Mouse (Mus musculus): ENCODE data around the gene Abhd14a. TPM values are rescaled to one million over a fixed set of nuclear protein-coding genes. Genes with fewer than 3 reads are reported as not detected.

The Abhd14a gene
- polyA plus RNA-seq, 1 experiment from 2014 or later = 40.5 TPM

DNA sequence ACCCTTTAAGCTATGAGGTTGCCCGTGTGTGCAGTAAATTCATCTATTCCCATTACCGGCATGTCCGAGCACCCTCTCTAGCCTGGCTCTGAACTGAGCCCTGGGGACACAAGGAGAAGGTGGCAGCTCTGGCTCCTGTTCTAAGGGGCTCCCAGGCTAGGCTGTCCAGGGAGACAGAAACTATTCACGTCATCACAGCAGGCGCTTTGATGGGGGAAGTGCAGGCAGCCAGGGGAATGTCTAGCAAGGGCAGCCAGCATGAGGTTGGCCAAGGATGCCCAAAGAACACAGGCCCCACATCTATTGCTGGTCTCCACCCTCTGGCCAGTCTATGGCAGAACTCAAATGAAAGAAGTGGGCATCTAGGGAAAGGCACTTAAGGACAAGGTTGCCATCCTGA lies 10.4 kb upstream of the Abhd14a start:
- H3K36me3 ChIP-seq (ENCODE audit: poor library complexity, severe bottlenecking) = peaks cover 54% of the 10 kb centered on the region
- H3K9me3 ChIP-seq (replicated peaks) = no peaks in the 10 kb centered on the region
- no peak for ATAC-seq
- peak overlapping the region; percentile 81; the same call in 1 of the 2 replicates for H3K4me3 ChIP-seq
- H3K9ac ChIP-seq = peak overlapping the region; percentile 97; the same call in 1 of the 2 replicates
- H3K4me1 ChIP-seq = peaks cover 68% of the 10 kb centered on the region
- peak overlapping the region; percentile 96; the same call in 1 of the 2 replicates for H3K27ac ChIP-seq
- no peaks in the 10 kb centered on the region for H3K27me3 ChIP-seq
- 51% methylated on average over 5 of the region's 5 CpGs for WGBS
- H3K4me2 ChIP-seq = peak overlapping the region; percentile 98

DNA sequence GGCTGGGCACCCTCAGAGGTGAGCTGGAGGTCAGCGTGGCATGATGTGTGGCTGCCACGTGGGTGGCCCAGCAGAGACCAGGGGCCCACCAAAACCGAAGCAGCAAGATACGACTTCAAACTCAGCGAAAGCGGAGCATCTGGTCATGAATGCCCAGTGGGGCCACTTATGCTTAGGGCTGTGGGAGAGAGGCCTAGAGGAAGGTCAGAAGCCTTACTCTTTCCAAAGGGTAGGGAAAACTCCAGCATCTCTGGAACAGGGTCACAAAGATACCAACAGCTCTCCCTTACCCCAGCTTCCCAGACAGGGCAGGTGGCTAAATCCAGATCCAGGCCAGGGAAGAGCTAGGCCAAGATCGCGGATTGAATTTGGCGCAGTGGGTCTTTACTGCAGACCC lies 9.7 kb upstream of the Abhd14a start:
- no peak for ATAC-seq
- H3K36me3 ChIP-seq (ENCODE audit: poor library complexity, severe bottlenecking) = peaks cover 47% of the 10 kb centered on the region
- H3K4me1 ChIP-seq = peaks cover 75% of the 10 kb centered on the region
- H3K9me3 ChIP-seq (replicated peaks) = no peaks in the 10 kb centered on the region
- peak overlapping the region; percentile 97 for H3K9ac ChIP-seq
- H3K27ac ChIP-seq = peak overlapping the region; percentile 96
- H3K27me3 ChIP-seq = no peaks in the 10 kb centered on the region
- WGBS = 33% methylated on average over 9 of the region's 9 CpGs
- H3K4me3 ChIP-seq = peak overlapping the region; percentile 81
- peak overlapping the region; percentile 98 for H3K4me2 ChIP-seq

DNA sequence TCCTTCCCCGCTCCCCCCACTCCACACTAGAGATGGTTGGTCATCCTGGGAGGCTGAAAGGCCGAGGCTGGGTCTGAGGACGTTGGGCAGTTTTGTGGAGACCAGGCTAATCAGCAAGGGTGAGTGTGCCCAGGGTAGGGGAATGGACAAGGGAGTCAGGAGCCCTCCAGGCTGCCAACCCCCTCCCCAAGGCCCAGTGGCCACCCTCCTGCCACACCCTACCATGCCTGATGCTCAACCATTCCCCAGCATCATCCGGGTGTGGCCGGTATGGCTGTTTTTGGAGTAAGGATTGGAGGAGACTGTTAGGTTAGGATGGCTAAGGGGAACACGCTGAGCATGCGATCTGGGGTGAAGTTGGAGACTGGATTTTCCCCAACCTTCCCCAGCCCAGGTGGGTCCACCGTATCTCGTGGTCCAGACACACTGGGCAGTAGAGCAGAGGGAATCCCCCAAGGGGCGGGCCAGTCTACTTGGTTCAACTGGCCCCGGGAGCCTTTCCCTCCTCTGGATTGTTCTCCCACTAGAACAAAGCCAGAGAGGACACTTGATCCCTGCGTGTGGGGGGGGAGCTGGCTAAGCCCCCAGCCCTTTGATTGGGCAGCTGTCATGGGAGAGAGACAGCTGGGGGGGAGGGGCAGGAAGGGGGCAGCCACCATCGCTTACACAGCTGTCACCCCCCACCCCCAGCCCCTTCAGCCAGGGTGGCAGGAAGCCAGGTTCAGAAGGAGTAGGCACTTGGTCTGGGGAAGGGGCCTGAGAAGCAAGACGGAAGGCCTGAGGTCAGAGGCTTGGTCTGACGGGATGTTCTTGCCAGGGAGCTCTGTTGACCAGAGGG lies 9.1 kb upstream of the Abhd14a start:
- Histone ChIP-seq H3K27ac (peak overlapping the region; percentile 96), H3K9ac (peak overlapping the region; percentile 97), H3K4me3 (peak overlapping the region; percentile 81), H3K9me3 (replicated peaks) (no peaks in the 10 kb centered on the region), H3K4me2 (peak overlapping the region; percentile 98), H3K4me1 (peaks cover 81% of the 10 kb centered on the region), H3K36me3 (ENCODE audit: poor library complexity, severe bottlenecking) (peaks cover 41% of the 10 kb centered on the region), H3K27me3 (no peaks in the 10 kb centered on the region)
- WGBS = 20% methylated on average over 13 of the region's 15 CpGs
- no peak for ATAC-seq

DNA sequence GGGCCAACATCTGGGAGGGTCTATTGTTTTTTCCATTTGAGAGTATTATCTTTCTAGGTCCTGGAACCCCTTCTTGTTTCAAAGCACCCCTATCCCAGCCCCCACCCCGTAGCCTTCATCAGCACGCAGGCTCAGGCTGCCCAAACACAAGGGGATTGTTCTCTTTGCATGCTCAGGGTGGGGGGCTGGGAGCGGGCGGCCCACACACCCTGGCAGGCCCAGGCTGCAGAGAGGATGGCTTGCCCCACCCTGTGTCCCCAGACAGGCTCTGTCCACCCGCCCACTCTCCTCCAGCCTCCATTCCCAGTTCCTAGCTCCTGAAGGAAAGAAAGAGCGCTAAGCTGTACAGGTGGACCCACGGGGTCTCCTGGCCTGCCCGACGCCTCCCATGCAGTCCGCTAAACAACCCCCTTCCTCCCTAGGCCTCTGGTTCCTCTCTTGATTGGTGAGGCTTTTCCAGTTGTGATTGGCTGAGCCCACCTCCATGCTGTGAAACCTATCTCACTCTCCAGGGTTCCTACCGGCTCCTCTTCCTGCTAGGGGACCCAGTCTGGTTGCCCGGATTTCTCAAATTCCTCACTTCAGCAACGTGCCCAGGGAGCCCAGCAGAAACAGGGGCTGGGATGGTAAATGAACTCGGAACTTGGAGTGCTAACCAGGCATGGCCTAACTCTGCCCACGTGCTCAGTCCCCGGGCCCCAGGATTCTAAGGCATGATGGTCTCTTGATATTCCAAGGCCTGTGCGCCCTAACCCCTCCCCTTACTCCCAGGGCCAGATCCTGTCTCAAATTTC lies 7.6 kb upstream of the Abhd14a start:
- Histone ChIP-seq H3K9ac (peak overlapping the region; percentile 97), H3K9me3 (replicated peaks) (no peaks in the 10 kb centered on the region), H3K27me3 (no peaks in the 10 kb centered on the region), H3K36me3 (ENCODE audit: poor library complexity, severe bottlenecking) (peaks cover 26% of the 10 kb centered on the region), H3K4me3 (peak overlapping the region; percentile 81), H3K4me1 (peaks cover 86% of the 10 kb centered on the region), H3K4me2 (peak overlapping the region; percentile 98), H3K27ac (peak overlapping the region; percentile 96)
- WGBS = 0% methylated on average over 17 of the region's 17 CpGs
- ATAC-seq = peak; percentile 36

GRCm38 (mm10) chr9:106454071-106454761 lies 6.7 kb upstream of the Abhd14a start:
- H3K4me2 ChIP-seq = peak overlapping the region; percentile 98
- H3K36me3 ChIP-seq (ENCODE audit: poor library complexity, severe bottlenecking) = peaks cover 22% of the 10 kb centered on the region
- no peaks in the 10 kb centered on the region for H3K9me3 ChIP-seq (replicated peaks)
- peak overlapping the region; percentile 97 for H3K9ac ChIP-seq
- no peaks in the 10 kb centered on the region for H3K27me3 ChIP-seq
- ATAC-seq = peak; percentile 7
- H3K27ac ChIP-seq = peak overlapping the region; percentile 96
- peaks cover 78% of the 10 kb centered on the region for H3K4me1 ChIP-seq
- 2% methylated on average over 15 of the region's 20 CpGs for WGBS
- H3K4me3 ChIP-seq = peak overlapping the region; percentile 81

GRCm38 (mm10) chr9:106453271-106454070 lies 6.0 kb upstream of the Abhd14a start, which contains the start of gene Pcbp4:
Pcbp4 (plus strand) TSS chr9:106453291.
- H3K27ac ChIP-seq = peak within 1 kb of the TSS; percentile 96
- WGBS = 2% methylated on average over 44 of the region's 74 CpGs
- peak within 1 kb of the TSS; percentile 81 for H3K4me3 ChIP-seq
- no peaks in the 10 kb centered on the region for H3K9me3 ChIP-seq (replicated peaks)
- H3K27me3 ChIP-seq = no peaks in the 10 kb centered on the region
- peaks cover 77% of the 10 kb centered on the region for H3K4me1 ChIP-seq
- H3K9ac ChIP-seq = peak within 1 kb of the TSS; percentile 97
- ATAC-seq = peak; percentile 82
- peaks cover 22% of the 10 kb centered on the region for H3K36me3 ChIP-seq (ENCODE audit: poor library complexity, severe bottlenecking)
- H3K4me2 ChIP-seq = peak within 1 kb of the TSS; percentile 98

- Histone ChIP-seq H3K27me3 (no peaks in the 10 kb centered on the region), H3K27ac (peak overlapping the region; percentile 96), H3K4me2 (peak overlapping the region; percentile 98), H3K9ac (peak overlapping the region; percentile 97), H3K9me3 (replicated peaks) (no peaks in the 10 kb centered on the region), H3K36me3 (ENCODE audit: poor library complexity, severe bottlenecking) (peaks cover 16% of the 10 kb centered on the region; the same call in 1 of the 2 replicates), H3K4me1 (peaks cover 77% of the 10 kb centered on the region), H3K4me3 (peak overlapping the region; percentile 81)
- ATAC-seq = no peak
- WGBS = 0% methylated on average over 7 of the region's 7 CpGs
Observed at GRCm38 (mm10) chr9:106452821-106453220, 5.3 kb upstream of the Abhd14a start.

DNA sequence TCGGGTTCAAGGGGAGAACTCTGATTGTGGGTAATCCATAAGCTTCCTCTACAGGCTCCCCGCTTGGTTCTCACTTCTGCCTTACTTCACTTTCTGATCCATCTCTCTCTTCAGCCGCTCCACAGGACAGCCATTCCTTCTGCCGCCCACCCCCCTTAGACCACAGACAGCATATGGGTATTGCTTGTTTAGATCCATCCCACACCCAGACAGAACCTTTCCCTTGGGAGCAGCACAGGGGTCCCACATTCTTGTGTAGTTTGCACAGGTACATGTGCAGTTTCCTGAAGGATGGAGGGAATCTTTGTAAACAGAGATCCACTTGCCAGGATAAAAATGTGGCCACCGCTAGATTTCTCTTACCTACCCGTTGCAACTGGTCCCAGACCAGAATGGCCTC lies 4.9 kb upstream of the Abhd14a start:
- Histone ChIP-seq H3K4me1 (peaks cover 77% of the 10 kb centered on the region), H3K9me3 (replicated peaks) (no peaks in the 10 kb centered on the region), H3K4me3 (peak overlapping the region; percentile 81), H3K9ac (peak overlapping the region; percentile 97), H3K36me3 (ENCODE audit: poor library complexity, severe bottlenecking) (peaks cover 12% of the 10 kb centered on the region; the same call in 1 of the 2 replicates), H3K4me2 (peak overlapping the region; percentile 98), H3K27ac (peak overlapping the region; percentile 96), H3K27me3 (no peaks in the 10 kb centered on the region)
- no peak for ATAC-seq
- WGBS = 13% methylated on average over 6 of the region's 6 CpGs

GRCm38 (mm10) chr9:106451899-106452298 lies 4.4 kb upstream of the Abhd14a start:
- no peaks in the 10 kb centered on the region for H3K27me3 ChIP-seq
- WGBS = 55% methylated on average over 2 of the region's 2 CpGs
- H3K27ac ChIP-seq = 0 out of 2 replicates have a peak overlapping the region, but pooled peaks have one; percentile 96
- ATAC-seq = no peak
- no peak overlapping the region for H3K4me3 ChIP-seq
- H3K9ac ChIP-seq = no peak overlapping the region
- H3K36me3 ChIP-seq (ENCODE audit: poor library complexity, severe bottlenecking) = peaks cover 7% of the 10 kb centered on the region; the same call in 1 of the 2 replicates
- no peaks in the 10 kb centered on the region for H3K9me3 ChIP-seq (replicated peaks)
- no peak overlapping the region for H3K4me2 ChIP-seq
- H3K4me1 ChIP-seq = peaks cover 76% of the 10 kb centered on the region

GRCm38 (mm10) chr9:106451298-106451697 lies 3.8 kb upstream of the Abhd14a start:
- Histone ChIP-seq H3K4me2 (no peak overlapping the region), H3K27ac (no peak overlapping the region), H3K36me3 (ENCODE audit: poor library complexity, severe bottlenecking) (0 out of 2 replicates have a peak, but pooled peaks cover 2% of the 10 kb centered on the region), H3K9ac (no peak overlapping the region), H3K27me3 (no peaks in the 10 kb centered on the region), H3K9me3 (replicated peaks) (no peaks in the 10 kb centered on the region), H3K4me3 (no peak overlapping the region), H3K4me1 (peaks cover 76% of the 10 kb centered on the region)
- no peak for ATAC-seq
- 77% methylated on average over 11 of the region's 11 CpGs for WGBS

DNA sequence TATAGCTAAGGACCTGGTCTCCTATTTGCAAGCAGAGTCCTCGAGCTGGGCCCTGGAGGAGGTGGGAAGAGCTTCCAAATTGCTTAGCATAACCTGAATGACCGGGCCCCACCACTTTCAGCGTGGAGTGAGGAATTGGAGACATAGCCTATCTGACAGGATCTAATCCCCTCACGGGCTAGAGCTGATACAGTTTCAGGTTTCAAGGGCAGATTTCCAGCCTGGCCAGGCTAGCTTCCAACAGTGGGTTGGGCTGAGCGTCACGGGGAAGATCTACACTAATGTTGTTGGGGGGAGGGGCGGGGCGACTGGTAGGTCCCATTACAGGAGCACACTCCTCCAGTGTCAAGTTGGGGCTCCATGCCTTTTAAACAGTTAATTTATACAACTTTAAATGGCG lies 3.2 kb upstream of the Abhd14a start:
- WGBS = 22% methylated on average over 9 of the region's 9 CpGs
- peak overlapping the region; percentile 12; the same call in 1 of the 2 replicates for H3K4me2 ChIP-seq
- ATAC-seq = no peak
- H3K9ac ChIP-seq = no peak overlapping the region
- no peaks in the 10 kb centered on the region for H3K9me3 ChIP-seq (replicated peaks)
- H3K36me3 ChIP-seq (ENCODE audit: poor library complexity, severe bottlenecking) = no peaks in the 10 kb centered on the region
- H3K4me3 ChIP-seq = no peak overlapping the region
- H3K27me3 ChIP-seq = no peaks in the 10 kb centered on the region
- no peak overlapping the region for H3K27ac ChIP-seq
- peaks cover 75% of the 10 kb centered on the region for H3K4me1 ChIP-seq
